Mouse (Mus musculus) erythroblast, embryonic 14.5 days (primary cell): ENCODE measurements around the gene Csnk1g1.

Experiments
- GATA1 ChIP-seq: IDR thresholded peaks from 2 replicates; pipeline ENCODE4 v1.6.1; 2012; ENCODE audit warnings: low read length, inconsistent platforms, mixed read lengths
- TAL1 ChIP-seq: IDR thresholded peaks from 3 replicates; pipeline ENCODE4 v1.6.1; 2012; ENCODE audit warnings: low read length, inconsistent platforms, mixed read lengths

DNA sequence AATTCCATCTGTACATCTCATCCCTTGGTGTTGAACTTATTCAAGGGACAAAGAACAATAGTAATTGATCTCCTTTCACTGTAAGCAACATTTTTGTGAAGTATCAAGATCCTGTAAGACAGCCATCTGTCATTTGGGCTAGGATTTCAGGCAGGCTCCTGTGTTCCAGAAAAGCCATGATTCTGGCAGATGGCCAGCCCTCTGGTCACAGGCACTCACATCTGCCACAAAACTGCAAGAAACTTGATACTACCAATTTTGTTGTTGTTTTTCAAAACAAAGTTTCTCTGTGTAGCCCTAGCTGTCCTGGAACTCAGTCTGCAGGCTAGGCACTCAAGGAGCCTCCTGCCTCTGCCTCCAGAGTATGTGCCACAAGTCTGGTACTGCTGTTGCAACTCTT lies 67.2 kb downstream of the Csnk1g1 start:
- TF ChIP-seq GATA1 (no peak), TAL1 (no peak)
